Mouse (Mus musculus) C2C12 (cell line): ENCODE measurements around the gene Sox13.

Experiments used
- CEBPB ChIP-seq: IDR thresholded peaks from one replicate; pipeline ENCODE4 v1.6.1; 2011; ENCODE audit warnings: low read depth, mild to moderate bottlenecking, control low read depth, moderate library complexity
- CTCF ChIP-seq: IDR thresholded peaks from one replicate; pipeline ENCODE4 v1.5.1; 2011; ENCODE audit not compliant: control insufficient read depth, insufficient read depth, insufficient read length

DNA sequence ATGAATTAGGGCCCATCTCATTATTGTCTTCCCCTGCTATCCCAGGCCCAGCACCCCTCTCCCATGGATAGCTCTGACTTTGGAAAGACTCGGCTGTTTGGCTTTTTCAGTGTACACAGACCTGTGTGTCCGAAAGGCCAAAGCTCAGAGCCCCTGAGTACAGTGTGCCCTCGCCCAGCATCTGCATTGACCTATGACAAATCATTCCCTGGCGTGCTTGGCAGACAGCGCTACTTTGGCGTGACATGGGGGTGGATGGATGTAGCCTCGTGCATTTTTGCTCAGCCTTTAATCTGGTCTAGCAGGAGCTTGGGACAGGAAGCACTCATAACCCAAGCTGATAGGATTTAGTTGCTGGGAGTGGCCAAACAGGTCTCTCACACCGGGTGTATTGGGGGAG, 52.1 kb downstream of the Sox13 start:
- TF ChIP-seq CTCF (no peak), CEBPB (no peak)
